Mouse (Mus musculus) ES-E14 (cell line): ENCODE results near the gene Epb41. TPM values are rescaled to one million over a fixed set of nuclear protein-coding genes. Genes with fewer than 3 reads are reported as not detected.

Experiments
- DNase-seq: peaks from one replicate; pipeline ENCODE4 v3.0.0-alpha.2; 2013; ENCODE audit warnings: low read depth, low spot score
- H3K27ac ChIP-seq: 2 replicates; pipeline ENCODE4 v1.5.1; 2012; ENCODE audit warnings: low read depth, mild to moderate bottlenecking, low read length, moderate library complexity, mixed read lengths; ENCODE audit not compliant: poor library complexity, insufficient read depth, severe bottlenecking
- H3K36me3 ChIP-seq: 2 replicates; pipeline ENCODE4 v1.6.1; 2012; ENCODE audit warnings: mild to moderate bottlenecking, low read length, moderate library complexity, mixed read lengths; ENCODE audit not compliant: control insufficient read depth, poor library complexity, insufficient read depth, severe bottlenecking
- H3K4me1 ChIP-seq, 2 experiments: fragments of 150-350 bp in 1 of 2; sonication (generic) in 1 of 2; 2 replicates each; pipeline ENCODE4 v1.6.1; 2012; ENCODE audit warnings: low read length in 2 of 2, mild to moderate bottlenecking in 1 of 2, mixed read lengths in 1 of 2; ENCODE audit not compliant: control insufficient read depth in 2 of 2, insufficient read depth in 2 of 2, poor library complexity in 1 of 2
- H3K4me3 ChIP-seq, 2 experiments: fragments of 150-350 bp in 1 of 2; sonication (generic) in 1 of 2; 2 replicates each; pipeline ENCODE4 v1.5.1; 2012; ENCODE audit warnings: low read length in 2 of 2, low read depth in 1 of 2, mild to moderate bottlenecking in 1 of 2, mixed read lengths in 1 of 2; ENCODE audit not compliant: insufficient read depth in 1 of 2, poor library complexity in 1 of 2, severe bottlenecking in 1 of 2
- H3K9ac ChIP-seq: 2 replicates; pipeline ENCODE4 v1.6.1; 2012; ENCODE audit warnings: low read depth, mild to moderate bottlenecking, low read length, mixed read lengths; ENCODE audit not compliant: poor library complexity, insufficient read depth, severe bottlenecking
- H3K9me3 ChIP-seq: fragments of 150-350 bp; sonication (generic); 2 replicates; pipeline ENCODE4 v1.6.1; 2012; ENCODE audit warnings: low read depth, mild to moderate bottlenecking, low read length; ENCODE audit not compliant: control insufficient read depth, insufficient read depth
- CHD2 ChIP-seq: IDR thresholded peaks from 2 replicates; pipeline ENCODE4 v1.6.1; 2014; ENCODE audit warnings: mild to moderate bottlenecking, low read depth, low read length, inconsistent platforms
- HCFC1 ChIP-seq: IDR thresholded peaks from 2 replicates; pipeline ENCODE4 v1.6.1; 2012; ENCODE audit warnings: low read length, inconsistent platforms, borderline replicate concordance; ENCODE audit not compliant: insufficient read depth
- MAFK ChIP-seq: IDR thresholded peaks from 2 replicates; pipeline ENCODE4 v1.6.1; 2014; ENCODE audit warnings: mild to moderate bottlenecking, low read depth, low read length, inconsistent platforms; ENCODE audit not compliant: insufficient read depth
- ZC3H11A ChIP-seq: IDR thresholded peaks from 2 replicates; pipeline ENCODE4 v1.6.1; 2012; ENCODE audit warnings: low read depth, mild to moderate bottlenecking, inconsistent platforms, low read length, borderline replicate concordance
- ZNF384 ChIP-seq: IDR thresholded peaks from 2 replicates; pipeline ENCODE4 v1.6.1; 2012; ENCODE audit warnings: low read depth, low read length, inconsistent platforms
- in situ Hi-C, 2 experiments: fragments of 600-800 bp; cut with MboI; formaldehyde crosslinking; loops; one replicate each; pipeline ENCODE4 v1.15.1; 2025; ENCODE audit warnings: low sequenced_read_pairs in 2 of 2, inconsistent platforms in 1 of 2; ENCODE audit not compliant: unreplicated experiment in 2 of 2
- total RNA-seq: library from RNA; depleted of rRNA; stranded (reverse); fragments of 300-350 nt; gene quantifications from 2 replicates; pipeline ENCODE4 v1.2.3, GENCODE M21; 2012

The Epb41 gene
- total RNA-seq, 1 experiment = 16.3 TPM

GRCm38 (mm10) chr4:132029851-132030741 is 45.0 kb downstream of the Epb41 start:
- H3K9me3 ChIP-seq = no peaks in the 10 kb centered on the region
- no peak for TF ChIP-seq ZNF384
- TF ChIP-seq HCFC1 = no peak
- TF ChIP-seq CHD2 = no peak
- TF ChIP-seq ZC3H11A = no peak
- TF ChIP-seq MAFK = no peak
- H3K27ac ChIP-seq = no peak overlapping the region
- in situ Hi-C loops = no loop called here
- DNase-seq = no peak
- no peak overlapping the region for H3K4me3 ChIP-seq
- no peaks in the 10 kb centered on the region for H3K36me3 ChIP-seq
- H3K4me1 ChIP-seq = peaks cover 1 to 2% of the 10 kb centered on the region in 2 experiments; a peak in 1 of 4 replicates
- H3K9ac ChIP-seq = no peak overlapping the region

GRCm38 (mm10) chr4:132027806-132028205 is 47.3 kb downstream of the Epb41 start:
- Histone ChIP-seq H3K36me3 (no peaks in the 10 kb centered on the region), H3K4me1 (peaks cover 4 to 5% of the 10 kb centered on the region in 2 experiments; a peak in 2 of 4 replicates), H3K9me3 (no peaks in the 10 kb centered on the region), H3K4me3 (no peak overlapping the region), H3K27ac (no peak overlapping the region), H3K9ac (no peak overlapping the region)
- in situ Hi-C loops = no loop called here
- TF ChIP-seq HCFC1 (no peak), ZC3H11A (no peak), ZNF384 (no peak)
- DNase-seq = no peak

- TF ChIP-seq HCFC1 = no peak
- TF ChIP-seq ZC3H11A = no peak
- no peak overlapping the region for H3K9ac ChIP-seq
These were observed 48.0 kb downstream of the Epb41 start for GRCm38 (mm10) chr4:132027167-132027566.

GRCm38 (mm10) chr4:132025738-132026527 is 49.2 kb downstream of the Epb41 start:
- Histone ChIP-seq H3K9me3 (no peaks in the 10 kb centered on the region), H3K36me3 (no peaks in the 10 kb centered on the region), H3K9ac (no peak overlapping the region), H3K4me3 (no peak overlapping the region), H3K4me1 (peaks cover 4 to 9% of the 10 kb centered on the region in 2 experiments; a peak in 3 of 4 replicates), H3K27ac (no peak overlapping the region)
- no peak for DNase-seq
- in situ Hi-C loops = no loop called here
- TF ChIP-seq MAFK = no peak
- no peak for TF ChIP-seq HCFC1
- TF ChIP-seq ZC3H11A = no peak
- no peak for TF ChIP-seq ZNF384
- TF ChIP-seq CHD2 = no peak

More at GRCm38 (mm10) chr4:132027167-132027566, 48.0 kb downstream of the Epb41 start:
- Histone ChIP-seq H3K4me3 (no peak overlapping the region), H3K9me3 (no peaks in the 10 kb centered on the region), H3K4me1 (peaks cover 4 to 5% of the 10 kb centered on the region in 2 experiments; a peak in 2 of 4 replicates), H3K36me3 (no peaks in the 10 kb centered on the region), H3K27ac (no peak overlapping the region)
- in situ Hi-C loops = no loop called here
- DNase-seq = no peak
